Mouse (Mus musculus) layer of hippocampus, adult 8-10 months (tissue): Measurements from ENCODE around the gene Dclre1c. TPM values are rescaled to one million over a fixed set of nuclear protein-coding genes. Genes with fewer than 3 reads are reported as not detected.
A peak's percentile ranks its signal among the peaks of the same experiment; 100 is the strongest.

Source experiments
- DNase-seq, 2 experiments: peaks; one replicate each; pipeline ENCODE4 v3.0.0; 2022; ENCODE audit warnings: low spot score in 2 of 2
- total RNA-seq, 4 experiments: library from RNA; stranded (reverse); gene quantifications; 2 replicates each; pipeline ENCODE4 v1.2.4; 2022

Dclre1c gene
- total RNA-seq, 4 experiments from 2014 or later = 10.6 to 18.3 (median 15.4) TPM

- peak; percentile 89 to 93 for DNase-seq
These were observed 50.9 kb downstream of the Dclre1c start, which contains the start of gene Suv39h2 for GRCm38 (mm10) chr2:3474861-3475283. Suv39h2 (minus strand) TSS chr2:3475031.

DNA sequence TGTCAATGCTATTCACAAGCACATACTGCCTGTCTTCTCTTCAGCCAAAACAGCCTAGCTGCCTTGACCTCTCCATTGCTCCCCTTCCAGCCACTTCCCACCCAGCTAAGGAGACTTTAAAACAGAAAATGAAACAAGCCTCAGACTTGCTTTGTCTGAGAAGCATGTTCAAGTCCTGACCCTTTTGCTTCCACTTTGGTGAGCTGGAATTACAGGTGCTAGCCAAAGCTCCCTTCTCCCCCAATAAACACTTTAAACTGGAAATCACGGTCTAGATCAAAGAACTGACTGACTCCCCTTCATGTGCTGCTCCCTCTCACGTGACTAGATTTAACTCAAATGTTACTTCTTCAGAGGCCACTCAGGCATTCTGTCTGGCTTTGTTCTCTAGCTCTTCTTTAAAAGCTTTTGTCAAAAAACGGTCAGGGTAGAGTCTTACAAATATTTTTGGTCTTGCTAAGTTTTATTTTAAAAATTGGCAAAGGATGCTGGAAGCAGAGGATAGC lies 51.9 kb downstream of the Dclre1c start:
- DNase-seq = no peak

GRCm38 (mm10) chr2:3480239-3480638 lies 56.3 kb downstream of the Dclre1c start:
- DNase-seq = no peak

DNA sequence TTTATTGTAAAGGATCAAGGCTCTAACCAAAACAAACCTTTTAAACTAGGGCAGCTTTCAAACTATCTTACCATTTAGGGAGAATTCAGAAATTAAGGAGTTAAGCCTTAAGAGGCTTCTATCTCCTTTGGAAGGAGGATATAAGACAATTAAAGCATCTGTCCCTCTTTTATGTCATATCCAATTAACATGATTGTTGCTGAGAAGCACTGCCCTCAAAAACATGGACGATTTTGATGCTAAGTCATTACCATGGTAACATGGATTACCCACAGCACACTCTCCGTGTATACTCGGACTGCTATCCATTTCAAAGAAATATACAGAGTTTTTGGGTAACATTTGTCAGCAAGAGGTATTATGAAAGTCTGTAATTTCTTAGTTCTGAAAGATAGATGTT lies 65.9 kb downstream of the Dclre1c start:
- no peak for DNase-seq

GRCm38 (mm10) chr2:3493833-3494409 lies 70.0 kb downstream of the Dclre1c start:
- DNase-seq = no peak

- no peak for DNase-seq
These were observed 75.6 kb downstream of the Dclre1c start for GRCm38 (mm10) chr2:3499543-3499942.

DNA sequence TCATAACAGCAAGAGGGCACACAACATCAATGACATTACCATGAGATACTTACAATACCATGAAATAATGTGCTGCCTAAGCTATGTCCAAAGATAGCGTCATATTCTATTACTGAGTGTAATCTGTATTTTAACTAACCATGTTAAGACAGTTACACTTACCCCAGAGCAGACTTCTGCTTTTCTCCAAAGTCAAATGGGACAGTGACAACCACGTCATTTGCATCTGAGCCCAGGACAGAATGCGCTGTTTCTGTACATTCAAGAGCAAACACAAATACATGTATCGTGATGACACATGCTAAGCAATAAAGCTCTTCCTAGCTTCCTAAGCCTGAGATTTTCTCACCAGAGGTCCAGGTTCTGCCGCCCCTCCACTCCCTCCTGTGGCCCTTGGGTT lies 77.0 kb downstream of the Dclre1c start:
- DNase-seq = no peak

DNA sequence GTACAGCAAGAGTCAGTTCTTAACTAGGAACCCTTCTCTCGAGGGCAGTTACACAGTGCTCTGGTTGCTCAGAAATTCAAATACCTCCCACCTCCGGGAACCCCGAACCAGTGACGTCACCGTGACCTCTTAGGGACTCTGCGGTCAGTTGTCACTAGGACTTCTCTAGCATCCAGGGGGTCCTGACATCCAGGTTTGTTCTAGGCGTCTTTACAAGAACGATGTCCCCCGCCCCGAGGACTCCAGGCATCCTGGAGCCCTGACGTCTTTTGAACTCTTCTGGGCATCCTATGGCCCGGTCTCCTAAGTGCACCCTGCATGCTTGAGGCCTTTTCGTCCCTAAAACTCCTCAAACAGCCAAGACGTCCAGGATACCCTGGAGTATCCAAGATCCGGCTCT lies 88.1 kb downstream of the Dclre1c start:
- peak; percentile 9 to 13 for DNase-seq

DNA sequence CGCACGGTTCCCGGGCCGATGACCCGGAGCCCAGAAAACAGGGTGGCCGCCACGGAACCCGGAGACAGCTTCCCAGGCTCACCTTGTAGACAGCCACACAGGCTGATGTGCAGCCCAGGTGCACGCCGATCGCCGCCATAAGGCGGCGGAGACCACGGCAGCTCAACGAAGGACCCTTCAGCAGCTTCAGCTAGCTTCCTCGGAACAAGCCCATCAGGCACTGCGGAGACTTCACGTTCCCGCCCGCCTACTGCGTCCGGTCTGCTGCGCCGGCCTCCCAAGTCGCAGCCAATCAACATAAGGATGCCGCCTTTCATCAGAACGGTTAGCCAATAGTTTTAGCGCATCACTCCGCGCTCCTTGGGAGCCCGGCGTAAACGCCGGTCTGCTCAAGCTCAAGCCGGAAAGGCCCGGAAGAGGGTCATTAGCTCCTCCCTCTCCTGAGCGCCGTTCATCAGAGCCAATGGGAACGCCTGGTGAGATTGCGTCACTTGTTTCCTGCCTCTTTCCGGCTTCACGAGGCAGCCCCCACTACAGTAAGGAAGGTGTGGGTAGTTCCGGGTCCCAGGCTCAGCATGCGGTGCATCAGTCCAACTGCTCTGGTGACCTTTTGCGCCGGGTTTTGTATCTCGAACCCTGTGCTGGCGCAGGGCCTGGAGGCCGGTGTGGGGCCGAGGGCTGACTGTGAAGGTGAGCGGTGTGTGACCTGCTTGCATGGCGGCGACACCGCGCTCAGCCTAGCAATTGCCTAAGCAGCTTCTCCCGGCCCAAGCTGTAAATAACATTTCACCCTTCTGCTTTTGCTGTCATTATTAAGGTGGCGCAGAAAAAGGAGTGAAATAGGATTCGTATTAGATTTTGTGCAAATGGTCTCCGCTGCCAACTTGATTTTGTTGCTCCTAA lies 88.9 kb downstream of the Dclre1c start, which contains the start of the genes Gm45902, Hspa14 and Cdnf:
Gm45902 (minus strand) TSS at position 239 of the 903 bp plus-strand sequence.
Hspa14 (minus strand) TSS at position 263 of the 903 bp plus-strand sequence.
Cdnf (plus strand) TSS at position 479 of the 903 bp plus-strand sequence.
- peak; percentile 98 to 99 for DNase-seq

Other genes with a start within 250 kb of the Dclre1c start
- gene Nmt2, start 139.9 kb upstream of the Dclre1c start, total RNA-seq = 10 to 100 TPM; 80.8 to 96.6 (median 88.5) TPM
- 10 to 100 TPM in 2 of 4 experiments, 1 to 10 TPM in 2; 8.3 to 14.4 (median 10.2) TPM for gene Rpp38, start 91.5 kb upstream of the Dclre1c start, total RNA-seq
- gene Acbd7, start 88.0 kb upstream of the Dclre1c start, total RNA-seq = 1 to 10 TPM in 3 of 4 experiments, under 1 TPM in 1; 0.68 to 2.0 (median 1.4) TPM
- not detected for gene Olah, start 26.9 kb upstream of the Dclre1c start, total RNA-seq
- 1 to 10 TPM; 3.3 to 6.4 (median 4.4) TPM for gene Meig1, start 1.5 kb upstream of the Dclre1c start, total RNA-seq
- 1 to 10 TPM; 3.1 to 3.8 (median 3.6) TPM for gene Suv39h2, start 50.9 kb downstream of the Dclre1c start, total RNA-seq
- gene Gm45902, start 88.7 kb downstream of the Dclre1c start, total RNA-seq = 1 to 10 TPM; 5.3 to 7.3 (median 5.8) TPM
- 10 to 100 TPM; 47.6 to 56.3 (median 53.0) TPM for gene Hspa14, start 88.7 kb downstream of the Dclre1c start, total RNA-seq
- gene Cdnf, start 88.9 kb downstream of the Dclre1c start, total RNA-seq = 1 to 10 TPM in 2 of 4 experiments, under 1 TPM in 2; 0.83 to 3.2 (median 1.2) TPM
- 10 to 100 TPM; 11.5 to 17.4 (median 13.9) TPM for gene Fam107b, start 146.4 kb downstream of the Dclre1c start, total RNA-seq